9 mouse cellular contexts compared by ENCODE assay signal in the genomic region with DNA sequence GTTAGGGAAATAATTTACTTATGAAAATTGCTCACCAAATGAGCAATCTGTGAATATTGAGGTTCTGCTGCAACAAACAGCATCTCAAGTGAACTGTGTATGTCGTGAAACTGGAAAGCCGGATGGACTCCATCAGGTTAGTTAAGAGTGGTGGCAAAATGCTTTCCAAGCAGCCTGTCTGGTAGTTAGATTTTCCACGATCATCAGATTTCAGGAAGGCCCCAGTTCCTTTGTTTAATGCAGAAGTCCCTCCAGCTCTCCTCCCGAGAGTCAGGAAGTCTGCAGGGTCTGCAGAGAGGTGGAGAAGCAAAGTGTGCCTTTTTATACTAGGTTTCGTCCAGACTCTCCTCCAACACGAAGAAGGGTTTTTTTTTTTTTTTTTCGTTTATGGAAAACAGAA. TPM values are rescaled to one million over a fixed set of nuclear protein-coding genes. Genes with fewer than 3 reads are reported as not detected.
DNase-seq lines count a peak whose midpoint lies in the region; ATAC-seq lines count a peak whose summit lies in the region.
"Had no signal": no experiment of that assay in that cellular context is flagged by ENCODE, and none has a peak within 500 bp of the region (broad histone marks: within the 10 kb centered on the region; RNA-seq: fewer than 3 reads in every experiment).

No protein-coding gene starts in this region.

- no peaks in the 10 kb centered on the region for H3K27me3 ChIP-seq in heart, embryonic 14.5 days (ENCODE audit: control insufficient read depth, insufficient read depth, low read length)
- no peaks in the 10 kb centered on the region for H3K27me3 ChIP-seq in embryonic facial prominence, embryonic 11.5 days (ENCODE audit: control insufficient read depth, insufficient read depth, low read length)
- H3K27me3 ChIP-seq in hindbrain, embryonic 10.5 days (ENCODE audit: insufficient read depth, poor library complexity, severe bottlenecking), result no peaks in the 10 kb centered on the region
- no peaks in the 10 kb centered on the region for H3K27me3 ChIP-seq in midbrain, embryonic 13.5 days

- H3K4me3 ChIP-seq in heart, embryonic 14.5 days (ENCODE audit: control insufficient read depth in 1 of 2, insufficient read depth in 1 of 2, low read depth in 1 of 2, low read length in 2 of 2), result no peak overlapping the region
- peak overlapping the region; percentile 44 for H3K4me3 ChIP-seq in embryonic facial prominence, embryonic 11.5 days (ENCODE audit: low read depth, low read length)
- peak overlapping the region; percentile 66; the same call in 1 of the 2 replicates for H3K4me3 ChIP-seq in hindbrain, embryonic 10.5 days
- peak overlapping the region; percentile 72 for H3K4me3 ChIP-seq in midbrain, embryonic 13.5 days (replicated peaks)

- H3K9me3 ChIP-seq in heart, embryonic 14.5 days (ENCODE audit: control insufficient read depth, low read length), result no peaks in the 10 kb centered on the region
- no peaks in the 10 kb centered on the region for H3K9me3 ChIP-seq in embryonic facial prominence, embryonic 11.5 days (replicated peaks; ENCODE audit: control insufficient read depth, low read length)
- no peaks in the 10 kb centered on the region for H3K9me3 ChIP-seq in hindbrain, embryonic 10.5 days
- H3K9me3 ChIP-seq in midbrain, embryonic 13.5 days, result no peaks in the 10 kb centered on the region

- H3K27ac ChIP-seq in heart, embryonic 14.5 days (replicated peaks in 1 of 2; ENCODE audit: control insufficient read depth in 1 of 2, insufficient read depth in 1 of 2, low read depth in 2 of 2, low read length in 2 of 2), result no peak overlapping the region
- H3K27ac ChIP-seq in embryonic facial prominence, embryonic 11.5 days (replicated peaks; ENCODE audit: low read depth, low read length), result no peak overlapping the region
- peak overlapping the region; percentile 75 for H3K27ac ChIP-seq in hindbrain, embryonic 10.5 days
- 0 out of 2 replicates have a peak overlapping the region, but pooled peaks have one; percentile 25 for H3K27ac ChIP-seq in midbrain, embryonic 13.5 days

- H3K4me1 ChIP-seq in heart, embryonic 14.5 days (ENCODE audit: control insufficient read depth in 2 of 2, insufficient read depth in 2 of 2, low read length in 2 of 2), result peaks cover 3 to 10% of the 10 kb centered on the region in 2 experiments; a peak in 1 of 4 replicates
- H3K4me1 ChIP-seq in embryonic facial prominence, embryonic 11.5 days (ENCODE audit: control insufficient read depth, insufficient read depth, low read length), result no peaks in the 10 kb centered on the region
- peaks cover 37% of the 10 kb centered on the region for H3K4me1 ChIP-seq in hindbrain, embryonic 10.5 days (replicated peaks)
- H3K4me1 ChIP-seq in midbrain, embryonic 13.5 days (replicated peaks), result peaks cover 42% of the 10 kb centered on the region

- intact Hi-C loops in heart, postnatal 10 days (cut with DNase I), result no loop called here

- H3K9ac ChIP-seq in heart, embryonic 14.5 days (ENCODE audit: low read length), result peak overlapping the region; percentile 21; the same call in 1 of the 2 replicates
- H3K9ac ChIP-seq in embryonic facial prominence, embryonic 11.5 days (replicated peaks; ENCODE audit: low read length), result peak overlapping the region; percentile 53
- H3K9ac ChIP-seq in midbrain, embryonic 13.5 days (replicated peaks), result peak overlapping the region; percentile 63

- H3K36me3 ChIP-seq in heart, embryonic 14.5 days (ENCODE audit: control insufficient read depth, insufficient read depth, low read length), result peaks cover 10% of the 10 kb centered on the region
- H3K36me3 ChIP-seq in embryonic facial prominence, embryonic 11.5 days (replicated peaks; ENCODE audit: control insufficient read depth, insufficient read depth, low read depth, low read length), result no peaks in the 10 kb centered on the region
- H3K36me3 ChIP-seq in hindbrain, embryonic 10.5 days, result peaks cover 15% of the 10 kb centered on the region
- peaks cover 6% of the 10 kb centered on the region; the same call in 1 of the 2 replicates for H3K36me3 ChIP-seq in midbrain, embryonic 13.5 days

- WGBS in heart, embryonic 14.5 days, result 49% methylated on average over 7 of the region's 7 CpGs
- WGBS in embryonic facial prominence, embryonic 11.5 days, result 8% methylated on average over 7 of the region's 7 CpGs
- WGBS in hindbrain, embryonic 10.5 days, result 22% methylated on average over 7 of the region's 7 CpGs
- WGBS in midbrain, embryonic 13.5 days, result 13% methylated on average over 7 of the region's 7 CpGs

- peak overlapping the region; percentile 70; the same call in 1 of the 2 replicates for H3K4me2 ChIP-seq in heart, embryonic 14.5 days (ENCODE audit: low read length)
- H3K4me2 ChIP-seq in embryonic facial prominence, embryonic 11.5 days (ENCODE audit: low read depth, low read length), result peak overlapping the region; percentile 14
- peak overlapping the region; percentile 66 for H3K4me2 ChIP-seq in midbrain, embryonic 13.5 days (replicated peaks)

- ATAC-seq in heart, embryonic 14.5 days (ENCODE audit: insufficient number of reproducible peaks, insufficient read depth, low FRiP score, low read depth), result no peak
- ATAC-seq in embryonic facial prominence, embryonic 11.5 days (replicated peaks; ENCODE audit: insufficient number of reproducible peaks, low FRiP score, low TSS enrichment, low read depth), result no peak
- no peak for ATAC-seq in midbrain, embryonic 13.5 days
- ATAC-seq: lung, postnatal 0 days had no signal

- no peak for DNase-seq in heart, postnatal 10 days
- DNase-seq in embryonic facial prominence, embryonic 11.5 days (ENCODE audit: low spot score), result peak; percentile 70
- DNase-seq in hindbrain, embryonic 10.5 days (ENCODE audit: low spot score), result peak; percentile 13
- DNase-seq in B cell, adult 2 months, result no peak
- DNase-seq in frontal cortex, postnatal 10 days (ENCODE audit: low spot score in 2 of 2), result no peak
- DNase-seq in thymus, postnatal 36 days, result no peak

RNA-seq across cellular contexts. Expression of gene Flrt3, which starts 4.4 kb away (rescaled TPM):
- polyA plus RNA-seq in heart, embryonic 14.5 days (2014; fragmentation: Nextera tagmentation; extraction: Ambion mirVana), result 19.9 and 20.2 TPM in 2 replicates
- total RNA-seq in heart, postnatal 10 days (2021), result under 1 TPM; 0.69 to 0.87 TPM
- polyA plus RNA-seq in embryonic facial prominence, embryonic 11.5 days (2014; fragmentation: Nextera tagmentation; extraction: Ambion mirVana), result 111 and 117 TPM in 2 replicates
- polyA plus RNA-seq in hindbrain, embryonic 10.5 days (2016; fragmentation: Nextera tagmentation; extraction: Ambion mirVana), result 35.8 and 42.4 TPM in 2 replicates
- polyA plus RNA-seq in midbrain, embryonic 13.5 days (2015; fragmentation: Nextera tagmentation; extraction: Ambion mirVana), result 61.5 and 62.3 TPM in 2 replicates

Comparison
In these comparisons a context has a peak if more than half of its experiments do, and no peak if none do; other contexts are left out.
1. H3K27ac ChIP-seq: peak in hindbrain, embryonic 10.5 days (single experiment) and midbrain, embryonic 13.5 days (single experiment); none in heart, embryonic 14.5 days (0 of 2) and embryonic facial prominence, embryonic 11.5 days (single experiment).
2. H3K4me2 ChIP-seq: peak in every context shown above with its lines; median percentile 70 in heart, embryonic 14.5 days; 66 in midbrain, embryonic 13.5 days; 14 in embryonic facial prominence, embryonic 11.5 days.
3. H3K4me3 ChIP-seq: peak in embryonic facial prominence, embryonic 11.5 days (single experiment), hindbrain, embryonic 10.5 days (single experiment) and midbrain, embryonic 13.5 days (single experiment); none in heart, embryonic 14.5 days (0 of 2).
4. DNase-seq: peak in embryonic facial prominence, embryonic 11.5 days (single experiment) and hindbrain, embryonic 10.5 days (single experiment); none in heart, postnatal 10 days (0 of 2), B cell, adult 2 months (0 of 2), frontal cortex, postnatal 10 days (0 of 2) and thymus, postnatal 36 days (0 of 2).
5. Peak in every context shown above with its lines, with median percentiles within 50 percentile points of each other: H3K9ac ChIP-seq.